Mouse (Mus musculus): ENCODE results near the gene Glipr1l2.
"Not testable (repeated sequence)": the region's sequence is repeated elsewhere in the genome, so short reads cannot be mapped to it uniquely, and the experiment has no call there.

Gene Glipr1l2

DNA sequence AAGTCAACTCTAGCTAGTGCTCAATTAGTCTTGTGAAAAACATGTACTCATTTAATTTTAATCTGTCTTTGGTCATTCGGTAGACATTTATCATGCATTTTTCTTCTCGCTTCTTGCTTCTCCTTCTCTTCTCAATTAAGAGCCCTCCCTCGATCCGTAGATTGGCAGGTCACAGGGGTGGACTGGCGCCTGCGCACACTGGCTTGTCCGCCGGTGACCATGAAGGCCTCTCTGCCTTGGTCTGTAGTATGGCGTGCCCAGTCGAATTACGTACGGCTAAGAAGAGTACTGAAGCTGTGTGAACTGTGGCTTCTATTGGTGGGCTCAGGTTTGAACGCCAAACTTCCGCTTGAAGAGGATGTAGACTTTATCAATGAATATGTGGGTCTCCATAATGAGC is at the start of gene Glipr1l2:
Gene Glipr1l2 (plus strand): TSS at position 198 of the 400 bp plus-strand sequence.
- DNase-seq (ENCODE audit: low read depth, low spot score), result no peak

DNA sequence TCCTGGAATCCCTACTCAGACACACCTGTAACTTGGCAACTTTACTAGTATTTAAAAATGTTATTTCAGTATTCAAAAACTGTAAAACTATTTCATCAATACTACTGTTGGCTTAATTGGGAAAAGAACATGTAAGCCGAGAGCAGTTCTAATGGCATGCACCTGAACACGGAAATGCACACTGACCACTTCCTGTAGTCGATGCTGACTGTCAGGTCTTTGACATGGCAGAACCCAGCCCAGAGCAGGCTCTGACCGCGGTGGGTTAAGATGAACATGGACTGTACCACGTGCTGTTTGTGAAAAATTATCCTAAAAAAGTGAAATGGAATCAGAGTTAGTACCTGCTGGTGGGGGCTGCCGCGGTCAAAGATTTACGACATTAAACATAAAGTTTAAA is 39.6 kb upstream of the Glipr1l2 start:
- not testable (repeated sequence) for DNase-seq (ENCODE audit: low read depth, low spot score)

DNA sequence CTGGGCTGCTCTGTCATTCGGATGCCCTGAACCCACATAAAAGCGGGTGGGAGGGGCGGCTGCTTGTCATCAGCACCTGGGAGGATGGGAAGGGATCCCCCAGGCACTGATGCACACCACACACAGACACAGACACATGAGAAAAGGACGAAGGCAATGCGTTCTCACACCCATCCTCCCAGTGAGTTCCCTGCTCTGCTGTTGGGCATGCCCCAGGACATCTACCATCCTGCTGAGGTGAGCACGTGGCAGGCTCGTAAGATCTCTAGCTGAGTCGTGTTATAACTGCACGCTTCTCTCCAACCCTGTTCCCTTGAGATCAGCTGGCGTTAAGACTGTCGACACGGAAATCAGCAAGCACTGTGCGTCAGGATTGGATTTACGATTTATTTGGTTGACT is 38.9 kb upstream of the Glipr1l2 start:
- not testable (repeated sequence) for DNase-seq (ENCODE audit: low read depth, low spot score)

DNA sequence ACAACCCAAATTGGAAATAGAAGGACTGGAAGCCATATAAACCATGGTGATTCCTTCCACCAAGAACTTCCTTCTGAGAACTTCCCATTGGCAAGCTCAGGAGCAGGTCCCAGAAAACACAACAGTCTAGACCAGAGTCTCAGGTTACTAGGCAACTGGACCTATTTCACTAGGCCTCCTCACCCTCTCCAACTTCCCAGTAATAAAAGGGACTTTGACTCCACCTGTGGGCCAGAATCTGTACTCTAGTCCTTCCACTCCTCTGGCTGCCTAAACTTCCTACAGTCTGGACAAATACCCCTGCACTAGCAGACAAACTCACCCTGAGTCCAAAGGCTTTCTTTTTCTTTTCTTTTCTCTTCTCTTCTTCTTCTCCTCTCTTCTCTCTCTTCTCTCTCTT is 31.9 kb upstream of the Glipr1l2 start:
- DNase-seq (ENCODE audit: low read depth, low spot score), result no peak

DNA sequence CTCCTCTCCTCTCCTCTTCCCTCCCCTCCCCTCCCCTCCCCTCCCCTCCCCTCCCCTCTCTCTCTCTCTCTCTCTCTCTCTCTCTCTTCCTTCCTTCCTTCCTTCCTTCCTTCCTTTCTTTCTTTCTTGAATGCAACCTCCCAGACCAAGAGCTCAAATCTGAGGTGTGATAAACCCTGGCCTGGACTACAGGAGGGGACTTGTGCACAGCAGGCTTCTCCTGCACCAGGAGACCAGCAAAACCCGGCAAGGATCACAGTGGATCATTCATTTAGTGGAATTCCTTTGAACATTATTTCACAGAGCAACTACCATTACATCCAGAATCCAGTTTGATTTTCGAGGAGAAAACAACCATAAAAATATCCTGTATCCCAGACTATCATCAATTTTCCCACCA is 31.2 kb upstream of the Glipr1l2 start:
- not testable (repeated sequence) for DNase-seq (ENCODE audit: low read depth, low spot score)

DNA sequence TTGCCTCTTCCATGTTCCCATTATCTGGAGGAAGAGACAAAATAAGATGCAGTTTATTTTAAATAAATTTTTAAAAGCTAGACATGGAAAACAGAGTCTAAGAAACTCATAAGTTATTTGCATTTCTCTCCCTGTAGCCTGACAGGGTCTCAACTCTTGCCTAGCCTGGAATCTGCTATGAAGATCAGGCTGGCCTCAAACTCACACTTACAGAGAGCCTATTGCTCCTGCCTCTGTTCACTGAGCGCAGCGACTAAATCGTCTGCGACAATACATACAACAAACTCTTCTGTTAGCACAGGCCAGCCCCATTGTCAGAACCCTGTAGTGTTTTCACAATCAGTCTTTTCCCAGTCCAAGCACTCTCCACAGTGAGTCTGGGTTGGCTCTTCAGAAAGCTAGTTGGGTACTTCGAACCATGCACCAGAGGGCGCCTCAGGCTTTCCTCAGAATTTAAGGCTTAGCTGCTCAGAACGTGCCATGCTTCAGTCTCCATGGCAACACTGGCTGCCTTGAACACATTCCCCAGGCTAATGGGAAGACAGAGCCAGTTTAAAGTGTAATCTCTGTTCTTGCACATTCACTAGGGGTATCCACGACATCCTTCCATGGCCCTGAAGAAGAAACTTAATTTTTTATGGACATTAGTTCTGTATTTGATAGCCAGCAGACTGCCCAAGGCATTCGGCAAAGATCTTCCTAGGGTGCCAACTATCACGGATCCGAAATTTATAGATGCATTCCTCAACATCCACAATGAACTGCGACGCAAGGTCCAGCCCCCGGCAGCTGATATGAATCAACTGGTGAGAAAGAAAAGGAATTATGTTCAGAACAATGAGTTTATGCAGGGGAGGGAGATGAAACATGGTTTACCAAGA is 23.2 kb upstream of the Glipr1l2 start, which contains the start of gene Glipr1l1:
Gene Glipr1l1 (plus strand): TSS at position 488 of the 881 bp plus-strand sequence.
- DNase-seq (ENCODE audit: low read depth, low spot score), result peak; percentile 42

DNA sequence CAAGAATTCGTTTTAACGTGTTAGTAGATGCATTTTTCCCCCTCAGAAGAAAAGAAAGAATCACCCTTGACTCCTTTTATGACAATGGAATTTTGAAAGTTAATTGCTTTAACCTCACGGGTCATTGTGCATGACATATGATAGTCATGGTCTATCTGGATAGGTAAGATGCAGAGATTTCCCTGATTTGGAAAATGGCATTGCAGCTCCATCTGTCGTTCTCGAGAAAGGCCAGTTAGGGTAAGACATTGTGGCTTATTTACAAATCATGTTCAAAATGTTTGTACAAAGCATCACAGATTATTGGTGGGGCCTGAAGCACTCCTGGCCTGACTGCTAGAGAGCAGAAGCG is 22.6 kb upstream of the Glipr1l2 start:
- not testable (repeated sequence) for DNase-seq (ENCODE audit: low read depth, low spot score)

DNA sequence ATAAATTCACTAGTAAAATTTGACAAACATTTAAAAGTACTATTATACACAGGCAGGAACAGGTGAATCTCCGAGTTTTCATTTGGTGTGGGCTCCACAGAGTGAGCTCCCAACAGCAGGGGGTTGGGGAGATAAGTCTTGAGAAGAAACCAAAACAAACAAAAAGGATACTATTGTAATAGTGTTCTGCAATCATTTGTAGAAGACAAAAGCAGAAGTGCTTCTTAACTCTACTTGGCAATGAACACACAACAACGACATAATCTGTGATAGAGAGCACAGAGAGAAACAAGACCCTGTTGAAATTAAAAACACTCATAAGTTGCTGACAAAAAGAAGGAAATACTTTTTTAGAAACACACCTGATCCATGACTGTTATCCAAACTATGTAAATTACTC is 3.1 kb upstream of the Glipr1l2 start:
- DNase-seq (ENCODE audit: low read depth, low spot score), result no peak

DNA sequence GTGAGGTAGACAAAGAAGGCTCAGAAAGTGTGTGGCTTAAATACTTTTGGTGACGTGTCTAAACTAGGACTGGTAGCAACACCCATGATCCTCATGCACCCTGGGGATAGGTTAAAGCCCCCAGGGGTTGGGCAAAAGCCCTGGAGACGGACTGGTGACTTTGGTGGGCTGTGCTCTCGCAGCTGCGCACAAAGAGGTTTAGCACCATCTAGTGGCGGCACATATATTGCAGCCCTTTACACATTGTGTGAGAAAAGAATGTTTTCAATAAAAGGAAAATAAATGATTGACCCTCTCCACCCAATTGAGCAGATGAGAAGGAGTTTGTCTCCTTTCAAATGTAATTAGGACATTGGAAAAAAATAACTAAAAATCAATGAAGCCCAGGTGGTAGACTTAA is 22.6 kb downstream of the Glipr1l2 start:
- DNase-seq (ENCODE audit: low read depth, low spot score), result not testable (repeated sequence)

DNA sequence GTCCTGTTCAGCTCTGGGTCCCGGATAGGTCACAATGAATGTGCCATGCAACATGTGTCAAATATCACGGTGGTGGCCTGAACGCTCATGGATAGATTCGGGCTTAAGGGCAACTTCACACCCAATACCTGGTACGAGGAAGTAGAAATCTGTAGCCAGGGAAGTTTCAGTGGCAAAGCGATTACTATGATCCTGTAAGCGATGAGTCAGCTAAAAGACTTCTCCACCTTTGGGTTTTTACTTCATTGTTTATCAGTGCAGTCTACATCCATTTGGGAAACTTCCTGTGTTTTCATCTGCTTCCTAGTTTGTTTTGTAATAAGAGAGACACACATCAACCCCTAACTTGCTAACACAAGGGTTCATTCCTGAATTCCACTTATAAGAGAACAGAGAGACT is 27.2 kb downstream of the Glipr1l2 start:
- no peak for DNase-seq (ENCODE audit: low read depth, low spot score)

DNA sequence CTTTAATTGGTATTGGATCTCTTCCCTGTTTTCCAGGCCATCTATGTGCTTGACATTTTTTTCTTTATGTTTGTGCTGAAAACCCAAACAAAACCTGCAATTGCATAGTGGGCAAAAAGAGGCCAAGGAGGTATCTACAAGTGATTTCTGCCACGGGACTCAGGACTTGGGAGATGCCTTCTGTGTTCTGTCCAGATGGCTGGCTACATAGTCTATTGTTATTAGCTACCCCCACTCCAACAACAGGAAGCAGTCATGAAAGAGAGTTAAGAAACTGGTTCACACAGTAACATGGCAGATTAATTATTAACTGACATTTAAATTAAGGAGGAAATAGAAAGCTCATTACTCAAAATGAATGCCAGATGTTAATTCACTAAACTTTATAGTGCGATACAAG is 41.9 kb downstream of the Glipr1l2 start:
- DNase-seq (ENCODE audit: low read depth, low spot score), result not testable (repeated sequence)

DNA sequence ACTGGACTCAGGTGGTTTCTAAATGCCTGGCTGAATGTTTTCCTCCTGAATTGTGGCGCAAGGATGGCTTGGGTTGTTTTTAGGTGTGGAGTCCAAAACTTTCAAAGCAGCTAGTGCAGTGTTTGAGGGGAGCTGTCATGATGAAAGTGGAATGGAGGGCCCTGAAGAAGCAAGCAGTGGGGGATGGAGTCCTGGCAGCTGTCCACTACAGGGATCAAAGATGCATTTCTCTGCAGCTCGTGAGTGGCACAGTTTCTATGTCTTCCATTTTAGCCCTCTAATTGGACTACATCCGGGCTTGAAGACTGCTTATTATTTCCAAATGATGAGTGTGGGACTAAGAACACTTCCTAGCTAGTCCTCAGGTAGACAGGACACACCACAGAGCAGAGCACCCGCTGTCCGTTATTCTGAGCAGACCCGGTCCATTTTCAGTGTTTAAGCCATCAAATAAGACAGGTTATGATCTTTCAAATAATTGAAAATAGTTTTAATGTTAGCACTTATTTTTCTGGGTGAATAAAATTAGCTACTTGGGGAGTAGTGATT is 44.6 kb downstream of the Glipr1l2 start:
- not testable (repeated sequence) for DNase-seq (ENCODE audit: low read depth, low spot score)

DNA sequence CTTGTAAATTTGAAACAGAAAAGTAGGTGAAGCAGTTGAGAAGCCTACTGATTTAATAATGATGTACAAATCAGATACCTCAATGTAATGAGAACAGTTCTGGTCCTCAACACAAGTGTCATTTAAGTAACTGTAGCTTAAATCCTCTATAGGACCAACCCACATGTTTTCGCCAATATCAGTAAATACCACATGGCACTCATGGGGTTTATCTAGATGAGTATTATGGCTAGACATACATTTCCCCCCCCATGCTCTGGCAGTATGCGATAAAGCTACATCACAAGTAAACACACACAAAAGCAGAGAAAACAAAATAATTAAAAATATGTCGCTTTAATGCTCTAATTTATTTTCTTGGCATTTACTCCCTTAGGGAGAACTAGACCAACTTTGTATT is 49.0 kb downstream of the Glipr1l2 start:
- no peak for DNase-seq (ENCODE audit: low read depth, low spot score)

DNA sequence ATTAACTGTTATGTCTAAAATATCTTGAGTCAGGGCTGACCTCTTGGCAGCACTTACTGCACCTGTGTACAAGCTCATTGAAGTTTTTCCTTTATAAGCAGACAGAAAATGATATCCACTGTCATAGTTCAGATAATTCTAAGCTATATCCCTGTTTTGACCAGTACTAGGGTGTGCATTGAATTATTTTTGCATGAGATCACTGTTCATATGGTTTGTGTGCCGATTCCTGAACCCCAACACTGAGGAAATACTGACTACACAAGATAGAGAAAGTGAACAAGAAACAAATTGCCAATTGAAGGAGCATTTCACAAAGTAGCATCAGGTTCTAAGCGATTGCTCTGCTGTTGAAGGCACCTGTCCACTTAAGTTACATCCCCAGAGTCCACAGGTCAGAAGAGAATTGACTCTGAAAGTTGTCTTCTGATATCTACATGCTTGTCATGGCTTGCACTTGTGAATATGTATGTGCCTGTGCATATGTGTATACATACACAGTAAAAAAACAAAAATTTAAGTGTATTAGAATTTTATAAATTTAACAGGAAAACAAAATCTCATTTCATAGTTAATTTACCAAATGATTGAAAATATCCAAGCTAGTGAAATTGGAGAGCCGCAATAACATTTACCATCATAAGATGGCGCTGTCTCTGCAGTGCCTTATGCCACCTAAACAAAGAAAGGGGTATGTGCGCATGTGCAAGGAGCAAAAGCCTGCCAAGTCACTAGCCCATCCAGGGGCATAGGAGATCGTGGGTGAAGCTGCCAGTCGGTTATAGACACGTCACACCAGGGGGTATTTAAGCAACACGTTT is 55.1 kb downstream of the Glipr1l2 start:
- DNase-seq (ENCODE audit: low read depth, low spot score), result peak; percentile 61

DNA sequence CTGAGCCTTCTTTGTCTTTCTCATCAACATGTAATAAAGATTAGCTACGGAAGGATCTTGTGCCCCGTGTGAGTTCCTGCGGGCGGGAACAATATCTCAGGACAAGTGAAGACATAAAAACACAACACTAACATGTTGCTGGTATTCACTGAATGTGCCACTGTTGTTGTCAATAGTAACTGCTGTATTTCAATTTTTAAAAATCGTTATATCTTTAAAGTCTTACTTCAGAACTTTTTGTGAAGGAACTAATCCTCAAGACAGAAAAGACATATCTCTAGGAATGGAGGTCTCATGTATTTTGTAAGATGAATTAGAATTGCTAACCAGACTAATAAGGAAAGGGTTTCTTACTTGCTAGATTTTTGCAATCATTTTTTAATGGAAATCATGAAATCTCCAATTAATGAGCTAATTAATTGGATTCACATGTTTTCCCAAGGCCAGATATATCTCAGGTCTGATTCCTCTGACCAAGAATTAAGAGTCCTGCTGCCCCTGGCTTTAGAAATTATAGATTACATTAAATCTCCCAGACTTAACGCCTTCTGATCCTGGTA is 55.8 kb downstream of the Glipr1l2 start:
- DNase-seq (ENCODE audit: low read depth, low spot score), result no peak

DNA sequence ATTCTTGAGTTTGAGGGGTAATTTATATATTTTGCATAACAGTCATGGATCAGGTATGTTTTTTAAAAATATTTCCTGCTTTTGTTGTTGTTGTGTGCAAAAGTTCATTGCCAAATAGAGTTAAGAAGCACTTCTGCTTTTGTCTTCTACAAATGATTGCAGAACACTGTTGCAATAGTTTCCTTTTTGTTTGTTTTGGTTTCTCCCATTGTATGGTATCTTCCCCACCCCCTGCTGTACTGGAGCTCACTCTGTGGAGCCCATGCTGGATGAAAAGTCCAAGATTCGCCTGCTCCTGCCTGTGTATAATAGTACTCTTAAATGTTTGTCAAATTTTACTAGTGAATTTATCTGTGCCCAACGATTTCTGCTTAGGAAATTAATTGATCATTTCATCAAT is 56.7 kb downstream of the Glipr1l2 start:
- no peak for DNase-seq (ENCODE audit: low read depth, low spot score)
